Mouse (Mus musculus): ENCODE measurements around the gene Dll4. TPM values are rescaled to one million over a fixed set of nuclear protein-coding genes. Genes with fewer than 3 reads are reported as not detected.
A peak's percentile ranks its signal among the peaks of the same experiment; 100 is the strongest.

Dll4 gene
- polyA plus RNA-seq, 1 experiment from 2014 or later: 8.4 TPM

- no peak for ATAC-seq
- H3K9ac ChIP-seq (ENCODE audit: low read depth, low read length): no peak overlapping the region; the same call in 1 of the 2 replicates
- H3K4me3 ChIP-seq (ENCODE audit: low read length): peak overlapping the region; percentile 63
Measured at GRCm38 (mm10) chr2:119328546-119328945, 3.0 kb downstream of the Dll4 start.

GRCm38 (mm10) chr2:119329123-119329817, 3.7 kb downstream of the Dll4 start:
- peaks cover 29% of the 10 kb centered on the region for H3K27me3 ChIP-seq (replicated peaks; ENCODE audit: control insufficient read depth, insufficient read depth, low read length)
- no peak overlapping the region for H3K4me3 ChIP-seq (ENCODE audit: low read length)
- no peaks in the 10 kb centered on the region for H3K36me3 ChIP-seq (ENCODE audit: control insufficient read depth, insufficient read depth, low read length)
- peak; percentile 72 for ATAC-seq
- peak overlapping the region; percentile 24; the same call in 1 of the 2 replicates for H3K4me2 ChIP-seq (ENCODE audit: low read depth, low read length)
- peaks cover 28% of the 10 kb centered on the region for H3K4me1 ChIP-seq (ENCODE audit: control insufficient read depth, insufficient read depth, low read length)
- no peaks in the 10 kb centered on the region for H3K9me3 ChIP-seq (ENCODE audit: control insufficient read depth, low read length)
- no peak overlapping the region for H3K9ac ChIP-seq (ENCODE audit: low read depth, low read length)
- WGBS: 37% methylated on average over 3 of the region's 3 CpGs
- peak overlapping the region; percentile 16; the same call in 1 of the 2 replicates for H3K27ac ChIP-seq (ENCODE audit: low read length)

More at GRCm38 (mm10) chr2:119328546-119328945, 3.0 kb downstream of the Dll4 start:
- Histone ChIP-seq H3K36me3 (ENCODE audit: control insufficient read depth, insufficient read depth, low read length) (no peaks in the 10 kb centered on the region), H3K27me3 (replicated peaks; ENCODE audit: control insufficient read depth, insufficient read depth, low read length) (peaks cover 34% of the 10 kb centered on the region), H3K9me3 (ENCODE audit: control insufficient read depth, low read length) (no peaks in the 10 kb centered on the region), H3K4me2 (ENCODE audit: low read depth, low read length) (peak overlapping the region; percentile 24; the same call in 1 of the 2 replicates), H3K27ac (ENCODE audit: low read length) (no peak overlapping the region; the same call in 1 of the 2 replicates), H3K4me1 (ENCODE audit: control insufficient read depth, insufficient read depth, low read length) (peaks cover 28% of the 10 kb centered on the region)
- 38% methylated on average over 5 of the region's 5 CpGs for WGBS

- H3K4me3 ChIP-seq (ENCODE audit: low read length): no peak overlapping the region
- H3K4me2 ChIP-seq (ENCODE audit: low read depth, low read length): no peak overlapping the region
Measured at GRCm38 (mm10) chr2:119330795-119331194, 5.2 kb downstream of the Dll4 start.

GRCm38 (mm10) chr2:119332177-119332661, 6.6 kb downstream of the Dll4 start:
- H3K4me1 ChIP-seq (ENCODE audit: control insufficient read depth, insufficient read depth, low read length): peaks cover 7% of the 10 kb centered on the region
- ATAC-seq: no peak
- 80% methylated on average over 24 of the region's 24 CpGs for WGBS
- H3K9ac ChIP-seq (ENCODE audit: low read depth, low read length): no peak overlapping the region
- no peaks in the 10 kb centered on the region for H3K36me3 ChIP-seq (ENCODE audit: control insufficient read depth, insufficient read depth, low read length)
- H3K4me2 ChIP-seq (ENCODE audit: low read depth, low read length): no peak overlapping the region
- no peaks in the 10 kb centered on the region for H3K9me3 ChIP-seq (ENCODE audit: control insufficient read depth, low read length)
- H3K27ac ChIP-seq (ENCODE audit: low read length): no peak overlapping the region
- peaks cover 7% of the 10 kb centered on the region; the same call in 1 of the 2 replicates for H3K27me3 ChIP-seq (replicated peaks; ENCODE audit: control insufficient read depth, insufficient read depth, low read length)
- H3K4me3 ChIP-seq (ENCODE audit: low read length): no peak overlapping the region

More at GRCm38 (mm10) chr2:119330795-119331194, 5.2 kb downstream of the Dll4 start:
- no peaks in the 10 kb centered on the region for H3K36me3 ChIP-seq (ENCODE audit: control insufficient read depth, insufficient read depth, low read length)
- no peaks in the 10 kb centered on the region for H3K9me3 ChIP-seq (ENCODE audit: control insufficient read depth, low read length)
- no peak for ATAC-seq
- H3K4me1 ChIP-seq (ENCODE audit: control insufficient read depth, insufficient read depth, low read length): peaks cover 14% of the 10 kb centered on the region; the same call in 1 of the 2 replicates
- peaks cover 19% of the 10 kb centered on the region for H3K27me3 ChIP-seq (replicated peaks; ENCODE audit: control insufficient read depth, insufficient read depth, low read length)
- no peak overlapping the region for H3K27ac ChIP-seq (ENCODE audit: low read length)
- no peak overlapping the region for H3K9ac ChIP-seq (ENCODE audit: low read depth, low read length)
- WGBS: 90% methylated on average over 8 of the region's 8 CpGs

GRCm38 (mm10) chr2:119334135-119334534, 8.6 kb downstream of the Dll4 start:
- Histone ChIP-seq H3K27me3 (replicated peaks; ENCODE audit: control insufficient read depth, insufficient read depth, low read length) (no peaks in the 10 kb centered on the region), H3K4me1 (ENCODE audit: control insufficient read depth, insufficient read depth, low read length) (peaks cover 9% of the 10 kb centered on the region), H3K4me2 (ENCODE audit: low read depth, low read length) (no peak overlapping the region), H3K27ac (ENCODE audit: low read length) (no peak overlapping the region), H3K36me3 (ENCODE audit: control insufficient read depth, insufficient read depth, low read length) (no peaks in the 10 kb centered on the region), H3K9ac (ENCODE audit: low read depth, low read length) (no peak overlapping the region), H3K4me3 (ENCODE audit: low read length) (no peak overlapping the region), H3K9me3 (ENCODE audit: control insufficient read depth, low read length) (no peaks in the 10 kb centered on the region)
- WGBS: 70% methylated on average over 1 of the region's 1 CpGs
- no peak for ATAC-seq

GRCm38 (mm10) chr2:119334964-119335525, 9.5 kb downstream of the Dll4 start:
- H3K36me3 ChIP-seq (ENCODE audit: control insufficient read depth, insufficient read depth, low read length): no peaks in the 10 kb centered on the region
- H3K27me3 ChIP-seq (replicated peaks; ENCODE audit: control insufficient read depth, insufficient read depth, low read length): no peaks in the 10 kb centered on the region
- H3K27ac ChIP-seq (ENCODE audit: low read length): no peak overlapping the region
- H3K4me3 ChIP-seq (ENCODE audit: low read length): no peak overlapping the region
- H3K4me2 ChIP-seq (ENCODE audit: low read depth, low read length): no peak overlapping the region
- ATAC-seq: no peak
- H3K9me3 ChIP-seq (ENCODE audit: control insufficient read depth, low read length): no peaks in the 10 kb centered on the region
- 82% methylated on average over 7 of the region's 7 CpGs for WGBS
- H3K4me1 ChIP-seq (ENCODE audit: control insufficient read depth, insufficient read depth, low read length): peaks cover 9% of the 10 kb centered on the region
- H3K9ac ChIP-seq (ENCODE audit: low read depth, low read length): no peak overlapping the region

- peaks cover 9% of the 10 kb centered on the region for H3K4me1 ChIP-seq (ENCODE audit: control insufficient read depth, insufficient read depth, low read length)
- no peak overlapping the region for H3K9ac ChIP-seq (ENCODE audit: low read depth, low read length)
- no peak for ATAC-seq
- H3K27me3 ChIP-seq (replicated peaks; ENCODE audit: control insufficient read depth, insufficient read depth, low read length): no peaks in the 10 kb centered on the region
- H3K27ac ChIP-seq (ENCODE audit: low read length): no peak overlapping the region
- 70% methylated on average over 1 of the region's 1 CpGs for WGBS
- H3K4me3 ChIP-seq (ENCODE audit: low read length): no peak overlapping the region
- no peaks in the 10 kb centered on the region for H3K36me3 ChIP-seq (ENCODE audit: control insufficient read depth, insufficient read depth, low read length)
- H3K4me2 ChIP-seq (ENCODE audit: low read depth, low read length): no peak overlapping the region
- no peaks in the 10 kb centered on the region for H3K9me3 ChIP-seq (ENCODE audit: control insufficient read depth, low read length)
Measured at GRCm38 (mm10) chr2:119335535-119335934, 10.0 kb downstream of the Dll4 start.

GRCm38 (mm10) chr2:119336002-119336401, 10.4 kb downstream of the Dll4 start:
- Histone ChIP-seq H3K4me1 (ENCODE audit: control insufficient read depth, insufficient read depth, low read length) (peaks cover 9% of the 10 kb centered on the region), H3K27ac (ENCODE audit: low read length) (no peak overlapping the region), H3K9me3 (ENCODE audit: control insufficient read depth, low read length) (no peaks in the 10 kb centered on the region), H3K27me3 (replicated peaks; ENCODE audit: control insufficient read depth, insufficient read depth, low read length) (no peaks in the 10 kb centered on the region), H3K4me2 (ENCODE audit: low read depth, low read length) (no peak overlapping the region), H3K36me3 (ENCODE audit: control insufficient read depth, insufficient read depth, low read length) (no peaks in the 10 kb centered on the region), H3K9ac (ENCODE audit: low read depth, low read length) (no peak overlapping the region), H3K4me3 (ENCODE audit: low read length) (no peak overlapping the region)
- ATAC-seq: no peak
- WGBS: 73% methylated on average over 2 of the region's 2 CpGs

GRCm38 (mm10) chr2:119336470-119336869, 10.9 kb downstream of the Dll4 start:
- Histone ChIP-seq H3K27ac (ENCODE audit: low read length) (peak overlapping the region; percentile 14; the same call in 1 of the 2 replicates), H3K4me2 (ENCODE audit: low read depth, low read length) (no peak overlapping the region)

More at GRCm38 (mm10) chr2:119336470-119336869, 10.9 kb downstream of the Dll4 start:
- Histone ChIP-seq H3K27me3 (replicated peaks; ENCODE audit: control insufficient read depth, insufficient read depth, low read length) (no peaks in the 10 kb centered on the region), H3K4me1 (ENCODE audit: control insufficient read depth, insufficient read depth, low read length) (peaks cover 9% of the 10 kb centered on the region), H3K9ac (ENCODE audit: low read depth, low read length) (no peak overlapping the region), H3K4me3 (ENCODE audit: low read length) (no peak overlapping the region), H3K9me3 (ENCODE audit: control insufficient read depth, low read length) (no peaks in the 10 kb centered on the region), H3K36me3 (ENCODE audit: control insufficient read depth, insufficient read depth, low read length) (no peaks in the 10 kb centered on the region)
- ATAC-seq: no peak
- WGBS: 73% methylated on average over 10 of the region's 10 CpGs
